Mouse (Mus musculus) cerebellum, adult 18-20 months (tissue): ENCODE measurements around the gene Pax5.

Experiments
- DNase-seq, 2 experiments: peaks; one replicate each; pipeline ENCODE4 v3.0.0; 2021

The Pax5 gene

GRCm38 (mm10) chr4:44705151-44705550 is 5.1 kb downstream of the Pax5 start:
- DNase-seq: no peak

- DNase-seq: peak; percentile 35 to 53
Observed at GRCm38 (mm10) chr4:44704369-44704745, 5.9 kb downstream of the Pax5 start.

- DNase-seq: no peak
Observed at GRCm38 (mm10) chr4:44703686-44704368, 6.5 kb downstream of the Pax5 start.

- DNase-seq: peak in 1 of 2 experiments; percentile 24
Observed at GRCm38 (mm10) chr4:44702891-44703685, 7.2 kb downstream of the Pax5 start.

- peak in 1 of 2 experiments; percentile 42 for DNase-seq
Observed at GRCm38 (mm10) chr4:44702011-44702527, 8.2 kb downstream of the Pax5 start.

GRCm38 (mm10) chr4:44701513-44701912 is 8.8 kb downstream of the Pax5 start:
- no peak for DNase-seq

- DNase-seq: no peak
Observed at GRCm38 (mm10) chr4:44696676-44697075, 13.6 kb downstream of the Pax5 start.

- DNase-seq: no peak
Observed at GRCm38 (mm10) chr4:44694369-44694768, 15.9 kb downstream of the Pax5 start.

- DNase-seq: no peak
Observed at GRCm38 (mm10) chr4:44685582-44685981, 24.7 kb downstream of the Pax5 start.

GRCm38 (mm10) chr4:44680242-44680897 is 29.9 kb downstream of the Pax5 start:
- DNase-seq: no peak

GRCm38 (mm10) chr4:44678641-44679040 is 31.6 kb downstream of the Pax5 start:
- no peak for DNase-seq

- DNase-seq: no peak
Observed at GRCm38 (mm10) chr4:44678026-44678425, 32.3 kb downstream of the Pax5 start.

- DNase-seq: no peak
Observed at GRCm38 (mm10) chr4:44674973-44675372, 35.3 kb downstream of the Pax5 start.

- no peak for DNase-seq
Observed at GRCm38 (mm10) chr4:44673726-44674125, 36.6 kb downstream of the Pax5 start.

GRCm38 (mm10) chr4:44672216-44672937 is 37.9 kb downstream of the Pax5 start:
- no peak for DNase-seq

- DNase-seq: no peak
Observed at GRCm38 (mm10) chr4:44671486-44671885, 38.8 kb downstream of the Pax5 start.

GRCm38 (mm10) chr4:44671035-44671434 is 39.3 kb downstream of the Pax5 start:
- DNase-seq: no peak

GRCm38 (mm10) chr4:44670380-44670779 is 39.9 kb downstream of the Pax5 start:
- no peak for DNase-seq

- peak in 1 of 2 experiments; percentile 11 for DNase-seq
Observed at GRCm38 (mm10) chr4:44669485-44670181, 40.7 kb downstream of the Pax5 start.

- no peak for DNase-seq
Observed at GRCm38 (mm10) chr4:44668574-44668973, 41.7 kb downstream of the Pax5 start.

GRCm38 (mm10) chr4:44668172-44668571 is 42.1 kb downstream of the Pax5 start:
- DNase-seq: no peak

- no peak for DNase-seq
Observed at GRCm38 (mm10) chr4:44667369-44667768, 42.9 kb downstream of the Pax5 start.
